Mouse (Mus musculus): ENCODE measurements around the gene Myom1.

DNA sequence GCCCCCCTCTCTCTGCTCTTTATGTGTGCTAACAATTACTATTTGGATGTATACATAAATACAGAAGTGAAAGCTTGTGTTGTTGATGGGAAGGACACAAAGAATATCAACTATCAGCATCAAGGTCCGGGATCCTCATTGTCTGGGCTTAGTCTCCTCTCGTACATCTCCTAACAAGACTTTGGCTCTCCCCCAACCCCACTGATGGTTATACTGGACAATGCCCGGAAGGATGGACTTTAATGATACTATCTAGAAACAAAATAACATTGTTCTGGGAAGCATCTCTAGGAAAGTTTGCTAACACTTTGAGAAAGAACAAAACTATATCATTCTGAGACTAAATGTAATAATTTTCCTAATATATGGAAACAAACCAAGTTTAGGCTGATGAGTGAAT lies 96.2 kb downstream of the Myom1 start:
- TF ChIP-seq CTCF (conservative IDR thresholded peaks at IDR 0.05; ENCODE audit: low read length) (no peak), POU5F1 (IDR thresholded peaks at IDR 0.05; ENCODE audit: borderline replicate concordance, low read length) (no peak)
